Mouse (Mus musculus) gastrocnemius, adult 8-10 months (tissue): ENCODE data around the gene Ifitm1. TPM values are rescaled to one million over a fixed set of nuclear protein-coding genes. Genes with fewer than 3 reads are reported as not detected.
"Not testable (repeated sequence)": the region's sequence is repeated elsewhere in the genome, so short reads cannot be mapped to it uniquely, and the experiment has no call there.

Experiments used
- DNase-seq, 2 experiments: peaks; one replicate each; pipeline ENCODE4 v3.0.0; 2022; ENCODE audit warnings: low spot score in 2 of 2
- total RNA-seq, 4 experiments: library from RNA; stranded (reverse); gene quantifications; 2 replicates each; pipeline ENCODE4 v1.2.4; 2022

Gene Ifitm1
- total RNA-seq, 4 experiments from 2014 or later, result 0.34 to 0.99 (median 0.77) TPM

- no peak for DNase-seq
Observed at GRCm38 (mm10) chr7:141011238-141011770, 44.3 kb downstream of the Ifitm1 start.

DNA sequence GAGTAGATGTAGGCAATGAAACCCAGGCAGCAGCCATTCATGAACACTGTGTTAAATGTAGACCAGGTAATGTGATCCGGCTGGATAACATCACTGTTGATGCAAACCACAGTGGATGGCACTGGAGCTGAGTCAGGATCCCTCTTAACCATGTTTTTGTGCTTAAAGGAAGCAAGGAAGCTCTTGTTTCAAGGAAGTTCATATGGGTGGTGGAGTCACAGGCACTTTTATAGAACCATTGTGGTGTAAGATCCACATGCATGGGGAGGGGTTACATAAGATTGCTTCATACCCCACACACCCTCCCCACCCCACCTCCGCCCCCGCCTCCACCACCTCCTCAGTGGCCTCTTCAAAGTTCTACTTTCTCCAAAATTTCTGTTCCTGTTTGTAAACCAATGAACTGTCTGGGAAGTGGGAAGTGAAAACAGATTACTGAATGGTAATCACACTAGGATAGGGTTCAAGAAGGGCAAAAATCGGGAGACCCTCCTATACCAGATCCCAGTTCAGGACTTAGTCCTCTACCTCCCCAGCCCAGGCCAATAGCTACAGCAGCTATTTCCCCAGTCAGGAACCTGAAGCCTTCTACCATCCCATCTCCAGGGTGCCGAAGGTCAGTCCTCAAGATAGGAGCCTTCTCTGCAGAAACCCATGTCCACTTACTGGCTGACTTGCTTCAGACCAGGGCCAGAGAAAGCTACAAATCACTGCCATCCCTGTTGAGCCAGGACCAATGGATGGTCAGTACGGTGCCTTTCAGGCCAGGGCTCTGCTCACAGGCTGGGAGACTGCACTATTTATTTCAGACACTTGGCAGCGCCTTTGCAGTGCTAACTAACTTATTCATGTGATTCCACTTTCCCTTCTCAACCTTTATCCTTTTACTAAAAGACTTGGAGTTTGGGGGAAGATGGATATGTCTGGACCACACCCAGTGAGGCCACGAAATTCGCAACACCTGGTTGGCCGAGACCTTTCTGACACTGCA is 50.0 kb downstream of the Ifitm1 start:
- no peak for DNase-seq

- not testable (repeated sequence) for DNase-seq
Observed at GRCm38 (mm10) chr7:141017824-141018223, 50.8 kb downstream of the Ifitm1 start, which contains the start of gene Ifitm6. Gene Ifitm6, minus strand, starts transcription at chr7:141017924.

DNA sequence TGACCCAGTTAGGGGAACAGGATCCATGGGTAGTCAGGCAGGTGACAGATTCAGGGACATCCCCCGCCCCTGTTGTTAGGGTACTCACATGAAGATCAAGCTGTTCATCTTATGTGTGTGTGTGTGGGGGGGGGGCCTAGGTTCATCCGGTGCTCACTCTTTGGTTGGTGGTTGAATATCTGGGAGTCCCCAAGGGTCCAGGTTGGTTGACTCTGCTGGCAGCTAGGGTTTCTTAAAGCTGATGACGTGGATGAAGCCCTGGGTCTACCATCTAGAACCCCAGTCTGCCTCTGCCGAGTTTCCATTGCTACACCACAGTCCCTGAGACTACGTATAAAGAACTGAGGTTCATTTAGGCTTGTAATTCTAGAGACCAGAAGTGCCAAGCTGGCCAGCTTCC is 52.0 kb downstream of the Ifitm1 start:
- DNase-seq, result no peak

Other genes with a start within 250 kb of the Ifitm1 start
- gene Cyp2e1, start 203.5 kb upstream of the Ifitm1 start, total RNA-seq, result 10 to 100 TPM in 2 of 4 experiments, 1 to 10 TPM in 2; 1.8 to 29.0 (median 8.8) TPM
- not detected for gene Syce1, start 179.4 kb upstream of the Ifitm1 start, total RNA-seq
- under 1 TPM in 1 of 4 experiments, not detected in 3; 0.11 TPM for gene Zfp941, start 145.0 kb upstream of the Ifitm1 start, total RNA-seq
- gene Urah, start 132.2 kb upstream of the Ifitm1 start, total RNA-seq, result not detected
- not detected for gene Scgb1c1, start 121.7 kb upstream of the Ifitm1 start, total RNA-seq
- gene Odf3, start 119.4 kb upstream of the Ifitm1 start, total RNA-seq, result not detected
- gene Gm45785, start 110.9 kb upstream of the Ifitm1 start, total RNA-seq, result not detected
- 10 to 100 TPM; 11.8 to 13.5 (median 13.1) TPM for gene Ric8a, start 110.3 kb upstream of the Ifitm1 start, total RNA-seq
- 1 to 10 TPM; 6.5 to 7.7 (median 6.8) TPM for gene Bet1l, start 109.6 kb upstream of the Ifitm1 start, total RNA-seq
- 10 to 100 TPM; 85.3 to 96.3 (median 89.9) TPM for gene Psmd13, start 85.3 kb upstream of the Ifitm1 start, total RNA-seq
- gene Sirt3, start 84.9 kb upstream of the Ifitm1 start, total RNA-seq, result 10 to 100 TPM; 18.7 to 23.2 (median 22.2) TPM
- gene Cox8b, start 66.8 kb upstream of the Ifitm1 start, total RNA-seq, result 1,000 to 10,000 TPM; 1,780 to 2,019 (median 1,893) TPM
- under 1 TPM in 1 of 4 experiments, not detected in 3; 0.08 TPM for gene Nlrp6, start 46.3 kb upstream of the Ifitm1 start, total RNA-seq
- gene Pgghg, start 25.8 kb upstream of the Ifitm1 start, total RNA-seq, result 1 to 10 TPM; 1.4 to 2.8 (median 2.2) TPM
- under 1 TPM in 2 of 4 experiments, not detected in 2; 0.34 to 0.53 TPM for gene Ifitm5, start 16.9 kb upstream of the Ifitm1 start, total RNA-seq
- not detected for gene Gm45717, start 11.3 kb upstream of the Ifitm1 start, total RNA-seq
- gene Ifitm2, start 11.2 kb upstream of the Ifitm1 start, total RNA-seq, result 10 to 100 TPM; 25.1 to 51.9 (median 30.1) TPM
- gene Ifitm3, start 43.5 kb downstream of the Ifitm1 start, total RNA-seq, result 10 to 100 TPM; 20.8 to 38.8 (median 27.1) TPM
- gene Ifitm6, start 50.7 kb downstream of the Ifitm1 start, total RNA-seq, result not detected
- not detected for gene Gm17387, start 61.9 kb downstream of the Ifitm1 start, total RNA-seq
- gene B4galnt4, start 93.9 kb downstream of the Ifitm1 start, total RNA-seq, result under 1 TPM in 2 of 4 experiments, not detected in 2; 0.20 to 0.59 TPM
- gene Pkp3, start 111.0 kb downstream of the Ifitm1 start, total RNA-seq, result not detected
- 1 to 10 TPM; 1.4 to 1.6 (median 1.5) TPM for gene Sigirr, start 133.4 kb downstream of the Ifitm1 start, total RNA-seq
- gene Ano9, start 150.6 kb downstream of the Ifitm1 start, total RNA-seq, result not detected
- gene Ptdss2, start 155.2 kb downstream of the Ifitm1 start, total RNA-seq, result 10 to 100 TPM; 18.6 to 26.4 (median 22.0) TPM
- gene Rnh1, start 205.6 kb downstream of the Ifitm1 start, total RNA-seq, result 10 to 100 TPM; 51.3 to 63.6 (median 53.6) TPM
- 100 to 1,000 TPM; 112 to 158 (median 132) TPM for gene Hras, start 226.8 kb downstream of the Ifitm1 start, total RNA-seq
- gene Lrrc56, start 226.9 kb downstream of the Ifitm1 start, total RNA-seq, result 1 to 10 TPM; 1.4 to 2.5 (median 2.0) TPM
- not detected for gene Lmntd2, start 246.9 kb downstream of the Ifitm1 start, total RNA-seq
- under 1 TPM in 2 of 4 experiments, not detected in 2; 0.38 to 0.56 TPM for gene Rassf7, start 248.6 kb downstream of the Ifitm1 start, total RNA-seq